Mouse (Mus musculus): Measurements from ENCODE around the gene Lrrc4b. TPM values are rescaled to one million over a fixed set of nuclear protein-coding genes. Genes with fewer than 3 reads are reported as not detected.

Lrrc4b gene
- total and polyA plus RNA-seq, 2 experiments from 2014 or later, result 2.8 to 89.5 TPM

- Histone ChIP-seq H3K27me3 (ENCODE audit: control insufficient read depth, insufficient read depth, low read length) (no peaks in the 10 kb centered on the region), H3K9me3 (replicated peaks; ENCODE audit: control insufficient read depth, low read length) (no peaks in the 10 kb centered on the region), H3K9ac (replicated peaks; ENCODE audit: low read depth, low read length) (peak overlapping the region; percentile 64), H3K4me2 (ENCODE audit: low read depth, low read length) (peak overlapping the region; percentile 81), H3K4me1 (ENCODE audit: control insufficient read depth, insufficient read depth) (peaks cover 35% of the 10 kb centered on the region), H3K36me3 (replicated peaks; ENCODE audit: control insufficient read depth, insufficient read depth, low read length) (no peaks in the 10 kb centered on the region), H3K27ac (ENCODE audit: low read depth) (peak overlapping the region; percentile 99), H3K4me3 (ENCODE audit: low read depth, low read length) (peak overlapping the region; percentile 71)
- no peak for TF ChIP-seq CTCF (IDR thresholded peaks at IDR 0.05; ENCODE audit: low read depth)
- TF ChIP-seq EP300 (IDR thresholded peaks at IDR 0.05; ENCODE audit: low read depth), result no peak
- DNase-seq (ENCODE audit: low spot score) (no peak), ATAC-seq (ENCODE audit: insufficient read depth, low read depth) (no peak)
- 23% methylated on average over 15 of the region's 15 CpGs for whole genome bisulfite sequencing
These were observed 39.9 kb downstream of the Lrrc4b start for GRCm38 (mm10) chr7:44468644-44469285.

- TF ChIP-seq CTCF (IDR thresholded peaks at IDR 0.05; ENCODE audit: low read depth) (no peak), EP300 (IDR thresholded peaks at IDR 0.05; ENCODE audit: low read depth) (no peak)
- DNase-seq (ENCODE audit: low spot score) (no peak), ATAC-seq (ENCODE audit: insufficient read depth, low read depth) (no peak)
- Histone ChIP-seq H3K9me3 (replicated peaks; ENCODE audit: control insufficient read depth, low read length) (no peaks in the 10 kb centered on the region), H3K4me2 (ENCODE audit: low read depth, low read length) (no peak overlapping the region), H3K27me3 (ENCODE audit: control insufficient read depth, insufficient read depth, low read length) (no peaks in the 10 kb centered on the region), H3K27ac (ENCODE audit: low read depth) (peak overlapping the region; percentile 99), H3K4me1 (ENCODE audit: control insufficient read depth, insufficient read depth) (peaks cover 43% of the 10 kb centered on the region), H3K36me3 (replicated peaks; ENCODE audit: control insufficient read depth, insufficient read depth, low read length) (no peaks in the 10 kb centered on the region), H3K9ac (replicated peaks; ENCODE audit: low read depth, low read length) (peak overlapping the region; percentile 64; the same call in 1 of the 2 replicates), H3K4me3 (ENCODE audit: low read depth, low read length) (no peak overlapping the region)
- WGBS, result 51% methylated on average over 16 of the region's 16 CpGs
These were observed 41.2 kb downstream of the Lrrc4b start for GRCm38 (mm10) chr7:44469677-44470675.

- no peak for TF ChIP-seq EP300 (IDR thresholded peaks at IDR 0.05; ENCODE audit: low read depth)
- no peak for TF ChIP-seq CTCF (IDR thresholded peaks at IDR 0.05; ENCODE audit: low read depth)
- peak overlapping the region; percentile 35; the same call in 1 of the 2 replicates for H3K9ac ChIP-seq (replicated peaks; ENCODE audit: low read depth, low read length)
- no peaks in the 10 kb centered on the region for H3K36me3 ChIP-seq (replicated peaks; ENCODE audit: control insufficient read depth, insufficient read depth, low read length)
- peaks cover 50% of the 10 kb centered on the region for H3K4me1 ChIP-seq (ENCODE audit: control insufficient read depth, insufficient read depth)
- no peaks in the 10 kb centered on the region for H3K9me3 ChIP-seq (replicated peaks; ENCODE audit: control insufficient read depth, low read length)
- H3K4me3 ChIP-seq (ENCODE audit: low read depth, low read length), result no peak overlapping the region
- H3K27ac ChIP-seq (ENCODE audit: low read depth), result peak overlapping the region; percentile 99
- 55% methylated on average over 16 of the region's 16 CpGs for WGBS
- H3K4me2 ChIP-seq (ENCODE audit: low read depth, low read length), result no peak overlapping the region
- ATAC-seq (ENCODE audit: insufficient read depth, low read depth) (no peak), DNase-seq (ENCODE audit: low spot score) (no peak)
- H3K27me3 ChIP-seq (ENCODE audit: control insufficient read depth, insufficient read depth, low read length), result no peaks in the 10 kb centered on the region
These were observed 42.1 kb downstream of the Lrrc4b start for GRCm38 (mm10) chr7:44470696-44471612.

- peak overlapping the region; percentile 99 for H3K27ac ChIP-seq (ENCODE audit: low read depth)
- peak; percentile 68 for ATAC-seq (ENCODE audit: insufficient read depth, low read depth)
- 12% methylated on average over 6 of the region's 6 CpGs for WGBS
- no peaks in the 10 kb centered on the region for H3K36me3 ChIP-seq (replicated peaks; ENCODE audit: control insufficient read depth, insufficient read depth, low read length)
- DNase-seq (ENCODE audit: low spot score), result peak; percentile 96
- H3K9me3 ChIP-seq (replicated peaks; ENCODE audit: control insufficient read depth, low read length), result no peaks in the 10 kb centered on the region
- peak overlapping the region; percentile 55 for H3K4me2 ChIP-seq (ENCODE audit: low read depth, low read length)
- peak overlapping the region; percentile 35; the same call in 1 of the 2 replicates for H3K9ac ChIP-seq (replicated peaks; ENCODE audit: low read depth, low read length)
- H3K27me3 ChIP-seq (ENCODE audit: control insufficient read depth, insufficient read depth, low read length), result no peaks in the 10 kb centered on the region
- H3K4me1 ChIP-seq (ENCODE audit: control insufficient read depth, insufficient read depth), result peaks cover 50% of the 10 kb centered on the region
- H3K4me3 ChIP-seq (ENCODE audit: low read depth, low read length), result no peak overlapping the region
- TF ChIP-seq CTCF (IDR thresholded peaks at IDR 0.05; ENCODE audit: low read depth), result no peak
- TF ChIP-seq EP300 (IDR thresholded peaks at IDR 0.05; ENCODE audit: low read depth), result peak; percentile 98
These were observed 43.2 kb downstream of the Lrrc4b start for GRCm38 (mm10) chr7:44471880-44472557.
